Mouse (Mus musculus): ENCODE data around the gene Pik3ip1.
A peak's percentile ranks its signal among the peaks of the same experiment; 100 is the strongest.

Pik3ip1 gene

GRCm38 (mm10) chr11:3374293-3374645 lies 44.1 kb downstream of the Pik3ip1 start:
- DNase-seq (ENCODE audit: low read depth, low spot score) = peak; percentile 94

DNA sequence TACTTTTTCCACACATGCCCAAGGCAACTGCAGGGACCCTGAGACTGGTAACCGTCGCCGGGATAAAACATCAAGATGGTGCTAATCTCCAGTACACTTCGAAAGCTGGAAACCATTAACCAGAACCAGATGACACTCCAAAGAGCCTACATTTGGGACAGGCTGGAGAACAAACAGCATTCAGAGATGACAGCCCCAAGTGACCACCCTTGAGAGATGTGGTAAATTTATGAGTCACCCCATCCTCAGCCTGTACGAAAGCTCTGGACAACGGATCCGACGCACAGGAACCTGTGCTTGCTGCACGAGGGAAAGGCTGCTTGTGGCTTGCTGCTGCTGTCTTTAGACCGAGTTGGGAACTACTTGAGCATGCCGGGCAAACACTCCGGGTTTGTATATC lies 44.5 kb downstream of the Pik3ip1 start:
- peak; percentile 93 for DNase-seq (ENCODE audit: low read depth, low spot score)

- no peak for DNase-seq (ENCODE audit: low read depth, low spot score)
Observed at GRCm38 (mm10) chr11:3379427-3379826, 49.2 kb downstream of the Pik3ip1 start.

GRCm38 (mm10) chr11:3381148-3381814 lies 51.1 kb downstream of the Pik3ip1 start:
- no peak for DNase-seq (ENCODE audit: low read depth, low spot score)

GRCm38 (mm10) chr11:3382602-3383594 lies 52.7 kb downstream of the Pik3ip1 start:
- peak; percentile 28 for DNase-seq (ENCODE audit: low read depth, low spot score)

DNA sequence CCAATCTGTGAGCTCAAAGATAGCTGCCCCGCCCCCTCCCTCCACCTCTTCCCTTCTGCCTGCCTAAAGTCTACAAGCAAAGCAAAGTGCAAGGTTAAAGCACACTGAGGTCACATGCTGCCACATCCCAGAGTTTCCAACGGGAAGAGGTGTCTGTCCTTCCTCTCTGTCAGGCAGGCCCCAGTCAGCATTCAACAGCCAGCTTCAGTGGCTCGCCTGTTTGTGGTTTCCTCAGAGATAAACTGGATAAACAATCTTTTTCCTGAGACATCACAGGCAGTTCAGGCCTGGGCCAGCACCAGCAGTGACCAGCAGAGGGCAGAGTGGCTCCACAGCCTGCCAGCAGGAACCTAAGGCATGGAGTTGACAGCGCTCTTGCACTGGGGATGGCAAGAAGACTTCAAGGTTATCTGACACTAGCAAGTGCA lies 56.8 kb downstream of the Pik3ip1 start:
- DNase-seq (ENCODE audit: low read depth, low spot score) = peak; percentile 83

DNA sequence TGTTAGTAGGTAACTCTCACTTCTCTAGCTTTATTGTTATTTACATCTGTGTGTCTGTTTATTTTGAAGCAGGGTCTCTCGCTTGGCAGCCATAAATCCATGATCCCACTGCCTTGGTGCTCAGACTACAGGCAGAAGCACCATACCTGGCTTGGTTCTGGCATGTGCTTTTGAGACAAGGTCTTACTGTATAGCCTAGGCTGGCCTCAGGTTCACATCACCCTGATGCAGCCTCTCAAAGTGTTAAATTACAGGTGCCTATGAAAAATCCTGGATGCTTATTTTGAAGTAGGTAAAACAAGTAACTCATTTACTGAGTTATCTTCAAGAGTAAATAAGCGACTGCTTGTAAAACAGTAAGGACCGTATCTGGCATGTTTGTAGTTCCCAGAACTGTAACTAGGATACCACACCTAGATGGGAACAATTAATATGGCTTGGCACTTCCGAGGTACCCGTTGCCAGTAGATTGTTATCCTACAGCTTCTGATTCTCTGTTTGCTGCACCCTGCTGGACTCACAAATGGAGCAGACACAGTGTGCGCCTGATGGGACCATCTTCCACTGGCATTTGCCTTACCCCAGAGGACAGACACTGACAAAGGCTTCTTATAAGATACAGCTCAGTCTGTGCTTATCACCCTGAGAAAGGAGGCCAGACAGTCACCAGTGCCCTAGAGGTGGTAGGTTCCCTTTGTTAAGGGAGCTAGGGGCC lies 57.4 kb downstream of the Pik3ip1 start:
- no peak for DNase-seq (ENCODE audit: low read depth, low spot score)

GRCm38 (mm10) chr11:3389996-3390395 lies 59.8 kb downstream of the Pik3ip1 start:
- no peak for DNase-seq (ENCODE audit: low read depth, low spot score)

- no peak for DNase-seq (ENCODE audit: low read depth, low spot score)
Observed at GRCm38 (mm10) chr11:3390789-3391188, 60.6 kb downstream of the Pik3ip1 start.

- DNase-seq (ENCODE audit: low read depth, low spot score) = no peak
Observed at GRCm38 (mm10) chr11:3392526-3392925, 62.3 kb downstream of the Pik3ip1 start.

Measured in 3T3-L1 (cell line).